Mouse (Mus musculus) heart, postnatal 36 days (tissue): ENCODE results near the gene Lmbrd1. TPM values are rescaled to one million over a fixed set of nuclear protein-coding genes. Genes with fewer than 3 reads are reported as not detected.
"Not testable (repeated sequence)": the region's sequence is repeated elsewhere in the genome, so short reads cannot be mapped to it uniquely, and the experiment has no call there.

ENCODE experiments used
- DNase-seq, 2 experiments: peaks; one replicate each; pipeline ENCODE4 v3.0.0; 2021 to 2022
- intact Hi-C: fragments of 180-260 bp; cut with DNase I; formaldehyde crosslinking; loops from one replicate; pipeline ENCODE4 v1.15.1; 2025
- total RNA-seq, 2 experiments: library from RNA; stranded (reverse); gene quantifications; 2 replicates each; pipeline ENCODE4 v1.2.3; 2021

Gene Lmbrd1
- total RNA-seq, 2 experiments from 2014 or later = 42.5 to 47.1 TPM

- DNase-seq = no peak
- intact Hi-C loops = no loop called here
Observed at GRCm38 (mm10) chr1:24716301-24716700, 37.9 kb downstream of the Lmbrd1 start.

DNA sequence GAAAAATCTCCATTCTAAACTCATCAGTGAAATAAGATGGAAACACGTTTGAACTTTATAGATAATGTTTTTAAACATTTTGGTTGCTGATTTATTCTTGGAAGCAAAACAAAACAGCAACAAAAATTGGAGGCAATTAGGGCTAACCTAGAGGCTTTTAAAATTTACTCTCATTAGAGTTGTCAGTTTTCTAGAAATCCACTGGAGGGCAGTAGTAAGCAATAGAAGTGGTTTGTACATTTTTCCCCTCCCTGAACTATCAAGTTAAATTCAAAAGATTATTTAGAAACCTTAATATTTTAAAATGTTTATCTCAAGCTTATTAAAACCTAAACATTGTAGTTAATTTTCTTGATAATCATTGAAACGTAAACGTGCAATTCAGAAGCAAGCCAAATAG lies 41.2 kb downstream of the Lmbrd1 start:
- intact Hi-C loops = no loop called here
- DNase-seq = no peak

DNA sequence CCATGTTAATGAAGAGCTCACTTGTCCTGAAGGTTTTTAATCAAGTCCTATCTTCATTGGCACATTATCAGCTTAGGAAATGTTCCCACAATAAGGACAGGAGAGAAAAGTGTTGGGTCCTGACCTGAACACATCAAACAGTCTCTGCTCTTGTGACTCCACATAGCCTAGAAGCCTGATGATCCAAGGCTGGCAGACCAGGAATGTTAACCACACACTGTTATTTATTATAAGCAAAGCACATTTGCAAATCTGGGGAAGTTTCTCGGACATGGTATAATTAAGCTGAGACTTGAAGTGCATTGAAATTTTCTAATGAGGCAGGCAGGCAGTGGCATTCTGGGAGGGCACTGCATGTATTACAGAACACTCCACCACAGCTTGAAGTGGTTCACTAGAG lies 41.8 kb downstream of the Lmbrd1 start:
- intact Hi-C loops = no loop called here
- DNase-seq = no peak

- DNase-seq = no peak
- intact Hi-C loops = no loop called here
Observed at GRCm38 (mm10) chr1:24729784-24730183, 51.4 kb downstream of the Lmbrd1 start.

DNA sequence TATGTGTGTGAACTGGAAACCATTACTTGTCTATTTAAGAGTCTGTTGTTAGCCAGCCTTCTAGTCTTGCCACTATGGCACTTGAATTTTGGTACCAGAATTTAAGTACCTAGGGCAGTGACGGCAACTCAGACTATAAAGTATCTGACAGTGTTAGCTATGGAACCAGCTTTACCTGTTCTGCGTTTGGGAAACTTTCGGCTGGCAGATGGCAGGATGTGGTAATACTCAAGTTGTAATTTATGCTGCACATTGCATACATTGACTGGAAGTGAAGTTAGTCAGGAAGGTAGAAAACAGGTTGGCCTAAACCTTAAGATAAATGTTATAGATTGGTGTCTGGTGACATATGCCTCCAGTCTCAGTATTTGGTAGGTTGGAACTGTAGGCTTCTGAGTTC lies 53.9 kb downstream of the Lmbrd1 start:
- intact Hi-C loops = no loop called here
- no peak for DNase-seq

DNA sequence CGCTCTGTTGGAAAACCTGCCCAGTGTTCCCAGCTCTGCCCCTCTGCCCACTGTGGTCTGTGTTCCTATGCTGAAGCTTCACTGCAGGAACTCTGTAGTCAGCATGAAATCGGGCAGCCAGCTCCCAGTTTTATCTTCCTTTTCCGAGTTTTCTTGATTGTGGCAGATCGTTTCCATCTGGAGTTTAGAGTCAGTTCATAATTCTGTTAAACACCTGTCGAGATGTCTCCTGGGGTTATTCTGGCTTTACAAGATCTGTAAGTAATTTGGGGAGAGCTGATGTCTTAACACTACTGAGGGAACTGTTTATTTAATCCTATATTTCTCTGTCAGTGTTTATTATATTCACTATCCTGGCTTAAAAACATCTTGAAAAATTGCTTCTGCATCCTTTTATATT lies 56.4 kb downstream of the Lmbrd1 start:
- no peak for DNase-seq
- intact Hi-C loops = no loop called here

DNA sequence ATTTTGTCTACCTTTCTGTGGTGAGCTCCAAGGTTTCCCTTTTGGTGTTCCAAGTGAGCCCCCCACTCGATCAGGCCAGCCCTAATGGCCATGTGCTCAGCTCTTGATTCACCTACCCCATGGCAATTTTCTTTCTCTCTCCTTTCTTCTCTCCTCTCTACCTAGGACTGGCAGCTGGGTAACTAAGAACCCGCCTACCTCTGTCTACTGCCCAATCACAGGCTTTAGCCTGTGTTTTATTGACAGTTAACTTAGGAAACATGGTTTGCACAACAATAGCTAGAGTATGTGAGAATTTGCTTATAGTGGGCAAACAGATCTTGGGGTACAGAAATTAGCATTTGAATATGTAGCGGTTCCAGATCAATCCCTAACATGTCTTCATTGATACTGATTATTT lies 62.5 kb downstream of the Lmbrd1 start:
- intact Hi-C loops = no loop called here
- no peak for DNase-seq

GRCm38 (mm10) chr1:24741552-24741951 lies 63.1 kb downstream of the Lmbrd1 start:
- DNase-seq = no peak
- intact Hi-C loops = no loop called here

DNA sequence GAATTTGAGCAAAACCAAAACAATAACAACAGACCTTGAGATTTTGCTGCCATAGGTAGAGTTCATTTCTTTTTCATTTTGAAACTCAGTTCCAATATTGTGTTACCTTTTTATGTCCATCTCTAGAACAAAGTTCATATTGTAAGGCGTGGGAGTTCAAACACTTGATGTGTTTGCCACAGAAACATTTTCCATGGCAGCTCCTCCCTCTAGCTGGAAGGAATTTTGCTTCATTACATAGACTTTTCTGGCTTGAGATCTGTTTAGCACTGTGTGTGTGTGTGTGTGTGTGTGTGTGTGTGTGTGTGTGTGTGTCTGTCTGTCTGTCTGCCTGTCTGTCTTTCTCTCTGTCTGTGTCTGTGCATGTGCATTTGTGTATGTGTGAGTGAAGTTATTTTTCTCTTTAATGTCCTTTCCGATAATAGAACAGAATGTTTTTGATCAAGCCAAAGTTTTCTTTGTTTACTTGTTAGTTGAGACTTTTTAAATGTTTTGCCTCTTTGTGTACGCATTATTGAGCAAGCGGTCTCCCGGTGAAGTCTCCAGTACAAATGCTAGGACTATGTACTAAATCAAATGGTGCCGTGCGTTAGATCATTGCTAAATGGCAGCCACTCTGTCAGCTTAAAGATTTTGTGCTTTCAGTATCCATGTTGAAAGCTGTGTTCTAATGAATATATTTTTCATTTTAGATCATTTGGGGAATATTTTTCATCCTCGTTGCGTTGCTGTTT lies 64.9 kb downstream of the Lmbrd1 start:
- intact Hi-C loops = no loop called here
- DNase-seq = no peak

GRCm38 (mm10) chr1:24752715-24753114 lies 74.3 kb downstream of the Lmbrd1 start:
- intact Hi-C loops = no loop called here
- no peak for DNase-seq

DNA sequence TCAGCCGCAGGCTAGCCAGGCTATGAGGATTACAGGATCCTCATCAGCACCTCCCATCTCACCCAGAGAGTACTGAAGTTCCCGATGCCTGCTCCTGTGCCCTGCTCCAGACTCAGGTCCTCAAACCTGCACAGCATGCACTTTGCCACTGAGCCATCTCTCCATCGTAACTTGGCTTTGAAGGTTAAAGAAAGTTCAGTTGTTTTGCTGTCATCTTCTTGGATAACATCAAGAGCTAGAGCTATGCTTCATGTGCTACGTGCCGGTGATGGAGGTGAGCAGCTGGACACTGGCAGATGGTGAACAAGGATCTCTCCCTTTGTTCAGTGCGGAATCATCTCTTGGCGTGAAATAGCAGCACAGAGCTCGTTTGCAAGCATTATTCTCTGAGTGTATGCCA lies 80.1 kb downstream of the Lmbrd1 start:
- no peak for DNase-seq
- intact Hi-C loops = no loop called here

- DNase-seq = no peak
- intact Hi-C loops = no loop called here
Observed at GRCm38 (mm10) chr1:24766466-24766865, 88.0 kb downstream of the Lmbrd1 start.

GRCm38 (mm10) chr1:24767197-24767596 lies 88.8 kb downstream of the Lmbrd1 start:
- DNase-seq, intact Hi-C loops: not testable (repeated sequence)

DNA sequence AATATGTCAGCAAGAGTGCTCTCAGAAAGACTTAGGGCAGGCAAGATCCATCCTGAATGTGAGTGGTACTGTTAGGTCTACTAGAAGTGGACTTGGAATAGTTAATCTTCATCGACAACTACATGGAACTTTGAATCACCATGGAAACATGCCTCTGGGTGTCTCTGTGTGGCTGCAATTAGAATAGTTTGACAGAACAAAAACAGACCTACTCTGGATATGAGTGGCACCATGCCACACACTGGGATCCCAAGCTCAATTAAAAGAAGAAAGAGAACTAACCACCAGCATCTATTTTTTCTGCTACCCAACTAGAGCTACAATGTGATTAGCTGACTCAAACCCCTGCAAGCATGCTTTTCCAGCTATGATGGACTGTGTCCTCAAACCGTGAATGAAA lies 95.2 kb downstream of the Lmbrd1 start:
- intact Hi-C loops = no loop called here
- no peak for DNase-seq

DNA sequence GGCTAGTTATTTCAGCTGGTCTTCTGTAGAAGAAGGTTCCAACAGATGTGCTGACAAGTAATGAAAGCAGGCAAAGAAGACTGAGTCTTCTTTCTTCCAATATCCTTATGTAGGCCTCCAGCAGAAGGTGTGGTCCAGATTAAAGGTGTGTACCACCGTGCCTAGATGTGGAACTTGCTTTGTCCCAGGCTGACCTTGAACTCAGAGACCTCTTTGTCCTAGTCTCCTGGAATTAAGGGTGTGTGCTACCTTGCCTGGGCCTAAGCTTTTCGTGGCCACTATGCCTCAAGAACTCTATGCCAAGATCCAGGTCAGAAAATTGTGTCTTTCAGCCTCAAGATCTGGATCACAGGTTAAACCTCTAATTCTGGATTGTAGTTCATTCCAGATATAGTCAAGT lies 98.1 kb downstream of the Lmbrd1 start:
- DNase-seq = no peak
- intact Hi-C loops = no loop called here

- intact Hi-C loops = no loop called here
- DNase-seq = no peak
Observed at GRCm38 (mm10) chr1:24793168-24793567, 114.7 kb downstream of the Lmbrd1 start.

DNA sequence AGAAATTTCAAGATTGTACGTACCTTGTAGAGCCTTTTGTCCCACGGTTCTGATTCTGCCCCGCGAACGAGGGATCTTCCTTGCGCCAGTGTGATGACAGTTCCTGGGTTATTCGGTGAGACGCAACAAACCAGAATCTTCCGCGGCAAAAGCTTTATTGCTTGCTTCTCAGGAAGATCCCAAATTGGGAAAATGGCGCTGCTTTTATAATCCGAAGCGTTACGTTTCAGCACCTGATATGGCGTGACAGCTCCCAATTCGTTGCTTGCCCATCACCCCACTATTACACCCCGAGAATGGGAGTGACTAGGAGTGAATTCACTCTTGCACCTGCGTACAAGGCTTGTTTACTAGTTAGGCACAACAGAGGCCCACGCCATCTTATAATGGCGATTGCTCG lies 129.5 kb downstream of the Lmbrd1 start:
- intact Hi-C loops, DNase-seq: not testable (repeated sequence)

Other genes starting within 250 kb of the Lmbrd1 start
- gene Col19a1, start 91.2 kb upstream of the Lmbrd1 start, total RNA-seq = under 1 TPM in 1 of 2 experiments, not detected in 1; 0.06 TPM